Mouse (Mus musculus) megakaryocyte, embryonic 14.5 days (primary cell): ENCODE results near the gene Tgm4.

Experiments used
- FLI1 ChIP-seq: IDR thresholded peaks from 2 replicates; pipeline ENCODE4 v1.6.1; 2012; ENCODE audit warnings: low read length, inconsistent platforms, mixed read lengths
- GATA1 ChIP-seq: IDR thresholded peaks from 3 replicates; pipeline ENCODE4 v1.6.1; 2012; ENCODE audit warnings: mixed read lengths, low read length, inconsistent platforms, borderline replicate concordance

- no peak for TF ChIP-seq GATA1
- TF ChIP-seq FLI1, result no peak
Observed at GRCm38 (mm10) chr9:123004718-123005117, 29.8 kb upstream of the Tgm4 start.
